Mouse (Mus musculus): ENCODE measurements around the gene Tuba3a. TPM values are rescaled to one million over a fixed set of nuclear protein-coding genes. Genes with fewer than 3 reads are reported as not detected.

The Tuba3a gene
- total and polyA plus RNA-seq, 2 experiments: not detected

- H3K79me2 ChIP-seq (ENCODE audit: control insufficient read depth, insufficient read depth, low read length): no peaks in the 10 kb centered on the region
- DNase-seq (ENCODE audit: extremely low read depth, low read depth, low spot score): no peak
- H3K27me3 ChIP-seq (ENCODE audit: control insufficient read depth, insufficient read depth, low read length): no peaks in the 10 kb centered on the region
- WGBS: 85% methylated on average over 4 of the region's 4 CpGs
- H3K4me1 ChIP-seq (ENCODE audit: control insufficient read depth, insufficient read depth, low read length): 0 out of 2 replicates have a peak, but pooled peaks cover 2% of the 10 kb centered on the region
- H3K27ac ChIP-seq (replicated peaks; ENCODE audit: insufficient read depth, low read depth, low read length): no peak overlapping the region
- H3K36me3 ChIP-seq (ENCODE audit: control insufficient read depth, insufficient read depth, low read length): no peaks in the 10 kb centered on the region
- TF ChIP-seq POLR2A (IDR thresholded peaks at IDR 0.05; ENCODE audit: extremely low read depth, insufficient read depth, low read length) (no peak), CTCF (IDR thresholded peaks at IDR 0.05; ENCODE audit: low read depth, low read length) (no peak)
- no peak overlapping the region for H3K9ac ChIP-seq (ENCODE audit: low read depth, low read length)
- no peak overlapping the region for H3K4me3 ChIP-seq (ENCODE audit: insufficient read depth, low read depth, low read length)
These were observed 8.2 kb upstream of the Tuba3a start for GRCm38 (mm10) chr6:125294049-125294448.

DNA sequence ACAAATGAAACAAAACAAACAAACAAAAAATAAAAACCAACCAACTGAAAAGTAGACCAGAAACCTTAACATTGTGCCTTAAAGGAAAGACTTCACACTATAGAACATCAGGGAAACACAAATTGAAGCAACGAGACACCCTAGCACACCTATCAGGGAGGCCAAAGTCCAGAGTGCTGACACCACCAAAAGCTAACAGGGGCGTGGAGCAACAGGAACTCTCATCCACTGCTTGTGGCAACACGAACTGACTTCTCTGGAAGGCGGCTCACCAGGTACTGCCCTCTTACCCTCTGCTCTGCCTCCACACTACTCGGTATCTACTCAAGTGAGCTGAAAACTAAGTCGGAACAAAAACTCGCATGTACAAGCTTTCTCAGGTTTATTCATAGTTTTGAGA lies 6.4 kb upstream of the Tuba3a start:
- WGBS: 41% methylated on average over 7 of the region's 7 CpGs
- peak; percentile 79 for DNase-seq (ENCODE audit: extremely low read depth, low read depth, low spot score)
- TF ChIP-seq CTCF (IDR thresholded peaks at IDR 0.05; ENCODE audit: low read depth, low read length) (no peak), POLR2A (IDR thresholded peaks at IDR 0.05; ENCODE audit: extremely low read depth, insufficient read depth, low read length) (no peak)

GRCm38 (mm10) chr6:125291329-125291728 lies 5.5 kb upstream of the Tuba3a start:
- TF ChIP-seq CTCF (IDR thresholded peaks at IDR 0.05; ENCODE audit: low read depth, low read length): no peak
- no peak for TF ChIP-seq POLR2A (IDR thresholded peaks at IDR 0.05; ENCODE audit: extremely low read depth, insufficient read depth, low read length)
- Histone ChIP-seq H3K9ac (ENCODE audit: low read depth, low read length) (no peak overlapping the region), H3K4me1 (ENCODE audit: control insufficient read depth, insufficient read depth, low read length) (0 out of 2 replicates have a peak, but pooled peaks cover under 1% of the 10 kb centered on the region), H3K79me2 (ENCODE audit: control insufficient read depth, insufficient read depth, low read length) (no peaks in the 10 kb centered on the region), H3K4me3 (ENCODE audit: insufficient read depth, low read depth, low read length) (no peak overlapping the region), H3K27me3 (ENCODE audit: control insufficient read depth, insufficient read depth, low read length) (no peaks in the 10 kb centered on the region), H3K36me3 (ENCODE audit: control insufficient read depth, insufficient read depth, low read length) (no peaks in the 10 kb centered on the region), H3K27ac (replicated peaks; ENCODE audit: insufficient read depth, low read depth, low read length) (no peak overlapping the region)
- no peak for DNase-seq (ENCODE audit: extremely low read depth, low read depth, low spot score)
- 87% methylated on average over 4 of the region's 4 CpGs for WGBS

More for the DNA sequence above, 6.4 kb upstream of the Tuba3a start:
- H3K36me3 ChIP-seq (ENCODE audit: control insufficient read depth, insufficient read depth, low read length): no peaks in the 10 kb centered on the region
- no peak overlapping the region for H3K9ac ChIP-seq (ENCODE audit: low read depth, low read length)
- no peaks in the 10 kb centered on the region for H3K27me3 ChIP-seq (ENCODE audit: control insufficient read depth, insufficient read depth, low read length)
- no peak overlapping the region for H3K27ac ChIP-seq (replicated peaks; ENCODE audit: insufficient read depth, low read depth, low read length)
- H3K4me1 ChIP-seq (ENCODE audit: control insufficient read depth, insufficient read depth, low read length): 0 out of 2 replicates have a peak, but pooled peaks cover 2% of the 10 kb centered on the region
- H3K79me2 ChIP-seq (ENCODE audit: control insufficient read depth, insufficient read depth, low read length): no peaks in the 10 kb centered on the region
- no peak overlapping the region for H3K4me3 ChIP-seq (ENCODE audit: insufficient read depth, low read depth, low read length)

DNA sequence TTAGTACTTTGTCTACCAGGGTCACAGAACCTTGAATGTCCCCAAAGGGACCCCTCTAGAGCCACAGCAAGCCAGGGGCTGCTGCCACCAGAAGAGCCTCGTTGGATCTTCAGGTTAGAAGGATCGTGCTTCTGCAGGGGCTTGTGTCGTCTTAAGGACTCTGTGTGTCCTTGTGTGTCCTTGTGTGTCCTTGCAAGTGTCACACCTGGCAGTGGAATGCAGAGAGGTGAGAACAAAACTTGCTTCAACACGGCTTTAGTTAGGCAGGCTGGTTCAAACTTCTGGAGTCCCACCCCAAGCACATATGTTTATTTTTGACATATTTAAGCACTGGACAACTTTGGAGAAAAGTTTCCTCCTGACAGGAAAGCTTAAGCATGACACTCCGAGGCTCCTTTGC lies 2.9 kb upstream of the Tuba3a start:
- TF ChIP-seq CTCF (IDR thresholded peaks at IDR 0.05; ENCODE audit: low read depth, low read length) (no peak), POLR2A (IDR thresholded peaks at IDR 0.05; ENCODE audit: extremely low read depth, insufficient read depth, low read length) (no peak)
- DNase-seq (ENCODE audit: extremely low read depth, low read depth, low spot score): no peak
- WGBS: 85% methylated on average over 5 of the region's 5 CpGs

GRCm38 (mm10) chr6:125286944-125287343 lies 1.1 kb upstream of the Tuba3a start:
- 95% methylated on average over 4 of the region's 4 CpGs for WGBS
- peaks cover 2% of the 10 kb centered on the region; the same call in 1 of the 2 replicates for H3K4me1 ChIP-seq (ENCODE audit: control insufficient read depth, insufficient read depth, low read length)
- H3K27ac ChIP-seq (replicated peaks; ENCODE audit: insufficient read depth, low read depth, low read length): no peak overlapping the region
- no peaks in the 10 kb centered on the region for H3K36me3 ChIP-seq (ENCODE audit: control insufficient read depth, insufficient read depth, low read length)
- H3K27me3 ChIP-seq (ENCODE audit: control insufficient read depth, insufficient read depth, low read length): no peaks in the 10 kb centered on the region
- no peak overlapping the region for H3K4me3 ChIP-seq (ENCODE audit: insufficient read depth, low read depth, low read length)
- no peak for TF ChIP-seq POLR2A (IDR thresholded peaks at IDR 0.05; ENCODE audit: extremely low read depth, insufficient read depth, low read length)
- no peak for TF ChIP-seq CTCF (IDR thresholded peaks at IDR 0.05; ENCODE audit: low read depth, low read length)
- H3K79me2 ChIP-seq (ENCODE audit: control insufficient read depth, insufficient read depth, low read length): no peaks in the 10 kb centered on the region
- H3K9ac ChIP-seq (ENCODE audit: low read depth, low read length): no peak overlapping the region
- DNase-seq (ENCODE audit: extremely low read depth, low read depth, low spot score): no peak

More for the DNA sequence above, 2.9 kb upstream of the Tuba3a start:
- Histone ChIP-seq H3K36me3 (ENCODE audit: control insufficient read depth, insufficient read depth, low read length) (no peaks in the 10 kb centered on the region), H3K4me1 (ENCODE audit: control insufficient read depth, insufficient read depth, low read length) (peaks cover 2% of the 10 kb centered on the region; the same call in 1 of the 2 replicates), H3K27me3 (ENCODE audit: control insufficient read depth, insufficient read depth, low read length) (no peaks in the 10 kb centered on the region), H3K9ac (ENCODE audit: low read depth, low read length) (no peak overlapping the region), H3K79me2 (ENCODE audit: control insufficient read depth, insufficient read depth, low read length) (no peaks in the 10 kb centered on the region), H3K27ac (replicated peaks; ENCODE audit: insufficient read depth, low read depth, low read length) (no peak overlapping the region), H3K4me3 (ENCODE audit: insufficient read depth, low read depth, low read length) (no peak overlapping the region)

GRCm38 (mm10) chr6:125284751-125285150 lies 1.1 kb downstream of the Tuba3a start:
- Histone ChIP-seq H3K4me3 (ENCODE audit: insufficient read depth, low read depth, low read length) (no peak overlapping the region), H3K79me2 (ENCODE audit: control insufficient read depth, insufficient read depth, low read length) (no peaks in the 10 kb centered on the region), H3K9ac (ENCODE audit: low read depth, low read length) (no peak overlapping the region), H3K36me3 (ENCODE audit: control insufficient read depth, insufficient read depth, low read length) (no peaks in the 10 kb centered on the region), H3K4me1 (ENCODE audit: control insufficient read depth, insufficient read depth, low read length) (peaks cover 2% of the 10 kb centered on the region; the same call in 1 of the 2 replicates), H3K27ac (replicated peaks; ENCODE audit: insufficient read depth, low read depth, low read length) (no peak overlapping the region), H3K27me3 (ENCODE audit: control insufficient read depth, insufficient read depth, low read length) (no peaks in the 10 kb centered on the region)
- TF ChIP-seq POLR2A (IDR thresholded peaks at IDR 0.05; ENCODE audit: extremely low read depth, insufficient read depth, low read length) (no peak), CTCF (IDR thresholded peaks at IDR 0.05; ENCODE audit: low read depth, low read length) (no peak)
- no peak for DNase-seq (ENCODE audit: extremely low read depth, low read depth, low spot score)
- 94% methylated on average over 7 of the region's 7 CpGs for WGBS
